Mouse (Mus musculus) thymus, adult 2 months (tissue): ENCODE measurements around the gene Gadd45b.

Experiments
- CTCF ChIP-seq: fragments of 200-500 bp; IDR thresholded peaks from 2 replicates; pipeline ENCODE4 v1.5.1; 2012; ENCODE audit warnings: mild to moderate bottlenecking, control low read depth, low read length, moderate library complexity, borderline replicate concordance; ENCODE audit not compliant: control insufficient read depth, poor library complexity, insufficient read depth; ENCODE audit errors: extremely low read depth
- POLR2A ChIP-seq: fragments of 200-500 bp; IDR thresholded peaks from 2 replicates; pipeline ENCODE4 v1.6.1; 2012; ENCODE audit warnings: mild to moderate bottlenecking, low read length, control low read depth, moderate library complexity; ENCODE audit not compliant: control insufficient read depth, poor library complexity, insufficient read depth; ENCODE audit errors: extremely low read depth

DNA sequence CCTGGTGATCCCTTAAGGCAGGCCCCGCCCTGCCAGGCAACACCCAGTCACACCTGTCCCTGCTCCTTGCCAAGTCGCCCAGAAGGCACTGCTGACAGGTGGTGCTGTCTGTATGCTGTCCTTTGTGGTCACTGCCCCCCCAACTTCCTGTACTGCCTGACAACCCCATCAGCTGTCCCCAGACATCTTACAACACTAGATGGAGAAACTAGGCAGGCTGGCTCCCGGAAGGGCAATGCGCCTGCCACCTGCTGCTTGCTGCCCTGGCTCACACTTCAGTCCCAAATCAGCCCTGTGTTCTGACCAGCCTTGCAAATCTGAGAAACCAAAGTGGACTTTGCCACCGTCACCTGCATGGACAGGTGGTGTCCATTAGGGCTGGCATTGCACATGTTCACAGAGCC is 15.6 kb upstream of the Gadd45b start:
- no peak for TF ChIP-seq POLR2A
- no peak for TF ChIP-seq CTCF
